Mouse (Mus musculus): ENCODE results near the gene Akap1.

The Akap1 gene

DNA sequence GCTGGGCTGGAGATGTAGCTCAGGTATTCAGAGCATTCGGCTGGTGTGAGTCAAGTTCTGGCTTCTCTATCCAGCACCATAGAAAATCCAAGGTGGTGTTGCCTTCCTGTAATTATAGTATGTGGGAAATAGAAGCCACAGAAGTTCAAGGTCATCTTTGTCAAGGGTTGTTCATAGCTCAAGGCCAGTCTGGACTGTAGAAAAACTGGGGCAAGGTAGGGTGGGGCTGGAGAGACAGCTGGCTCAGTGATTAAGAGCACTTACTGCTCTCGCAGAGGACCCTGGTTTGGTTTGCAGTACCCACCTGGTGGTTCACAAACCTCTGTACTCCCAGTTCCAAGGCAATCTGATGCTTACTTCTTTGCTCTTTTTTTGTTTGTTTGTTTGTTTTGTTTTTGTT, 24.6 kb upstream of the Akap1 start:
- in situ Hi-C loops (cut with MboI; ENCODE audit: unreplicated experiment in 2 of 2): no loop called here

DNA sequence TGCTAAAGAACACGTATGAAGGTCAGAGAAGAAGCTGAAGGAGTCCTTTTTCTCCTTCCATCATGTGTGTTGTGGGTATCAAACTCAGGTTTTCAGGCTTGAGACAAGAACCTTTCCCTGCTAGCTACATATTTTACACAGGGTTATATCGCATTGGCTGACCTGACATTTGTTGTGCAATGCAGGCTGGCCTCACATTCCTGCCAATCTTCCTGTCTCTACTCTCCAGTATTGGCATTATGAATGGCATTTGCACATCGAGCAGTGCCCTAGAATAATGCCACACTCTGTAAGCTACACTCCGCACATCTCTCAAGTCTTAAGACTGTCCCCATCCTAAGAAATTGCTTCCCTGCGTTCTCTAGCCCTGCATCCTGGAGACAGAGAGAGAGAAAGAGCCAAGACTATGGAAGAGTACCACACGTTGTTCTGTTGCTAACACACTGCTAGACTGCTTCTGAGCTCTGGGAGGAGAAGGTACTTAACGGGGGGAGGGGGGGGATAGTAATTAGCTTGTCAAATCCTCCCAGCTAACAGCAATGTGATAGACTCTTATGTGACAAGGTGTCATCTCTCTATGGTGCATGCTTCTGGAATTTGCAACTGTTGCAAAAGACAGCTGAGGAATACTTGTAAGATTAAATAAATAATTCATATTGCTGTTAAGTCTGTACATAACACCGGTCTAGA, 20.1 kb upstream of the Akap1 start:
- in situ Hi-C loops (cut with MboI; ENCODE audit: unreplicated experiment in 2 of 2): no loop called here

DNA sequence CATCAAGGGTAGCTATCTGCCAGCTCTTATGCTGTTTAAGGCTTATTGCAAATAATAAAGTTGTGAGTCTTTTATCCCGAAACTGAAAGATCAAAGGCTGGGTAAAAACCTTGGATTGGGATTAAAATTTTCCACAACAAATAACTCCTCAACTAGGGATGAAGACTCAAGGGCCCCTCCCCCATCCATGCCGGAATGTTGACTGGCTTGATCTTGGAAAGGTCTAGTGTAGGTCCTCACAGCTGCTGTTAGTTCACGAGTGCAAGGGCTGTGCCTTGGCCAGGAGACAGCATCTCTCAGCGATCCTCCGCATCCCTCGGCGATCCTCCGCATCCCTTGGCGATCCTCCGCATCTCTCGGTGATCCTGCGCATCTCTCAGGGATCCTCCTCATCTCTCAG, 13.6 kb upstream of the Akap1 start:
- in situ Hi-C loops (cut with MboI; ENCODE audit: unreplicated experiment in 2 of 2): no loop called here

DNA sequence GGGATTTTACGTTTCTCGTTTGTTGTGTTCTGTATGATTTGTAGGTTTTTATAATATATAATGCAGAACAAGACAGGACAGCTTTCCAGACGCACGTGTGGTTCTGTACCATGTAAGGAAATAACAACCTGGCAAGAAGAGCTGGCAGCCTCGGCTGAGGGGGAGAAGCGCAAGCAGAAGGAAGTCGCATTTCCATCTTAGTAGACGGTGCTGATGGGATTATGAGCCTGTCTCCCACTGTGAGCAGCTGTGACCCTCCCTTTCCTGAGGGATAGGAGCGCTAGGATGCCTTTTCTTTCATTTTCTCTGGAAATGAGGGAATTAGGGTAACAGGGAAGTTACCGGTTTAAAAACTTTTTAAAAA, 9.3 kb upstream of the Akap1 start:
- in situ Hi-C loops (cut with MboI; ENCODE audit: unreplicated experiment in 2 of 2): no loop called here

DNA sequence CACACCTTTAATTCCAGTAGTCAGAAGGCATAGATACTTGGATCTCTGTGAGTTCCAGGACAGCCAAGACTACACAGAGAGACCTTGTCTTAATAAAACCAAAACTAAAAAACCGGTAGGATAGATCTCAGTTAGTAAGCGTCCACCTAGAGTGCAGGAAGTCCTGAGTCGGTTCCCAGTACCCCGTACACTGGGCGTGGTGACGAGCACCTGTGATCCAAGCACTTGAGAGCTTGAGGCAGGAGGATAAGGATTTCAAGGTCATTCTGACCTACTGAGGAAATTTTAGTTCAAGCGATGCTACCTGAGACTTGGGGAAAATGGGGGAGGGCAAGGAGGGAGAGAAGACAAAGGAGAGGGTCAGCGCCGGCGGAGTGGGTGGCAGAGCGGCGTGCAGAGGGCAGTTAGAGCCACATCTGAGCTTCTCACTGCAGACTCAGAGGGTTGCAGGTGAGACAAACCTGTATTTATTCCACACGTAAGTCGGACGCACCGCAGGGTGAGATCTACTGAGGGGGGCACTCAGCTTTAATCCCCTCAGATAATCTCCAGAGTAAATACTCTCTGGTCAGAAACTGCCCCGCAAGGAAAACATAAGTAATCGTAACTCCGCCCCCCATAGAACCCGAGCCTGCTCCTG, 8.8 kb upstream of the Akap1 start:
- in situ Hi-C loops (cut with MboI; ENCODE audit: unreplicated experiment in 2 of 2): no loop called here

DNA sequence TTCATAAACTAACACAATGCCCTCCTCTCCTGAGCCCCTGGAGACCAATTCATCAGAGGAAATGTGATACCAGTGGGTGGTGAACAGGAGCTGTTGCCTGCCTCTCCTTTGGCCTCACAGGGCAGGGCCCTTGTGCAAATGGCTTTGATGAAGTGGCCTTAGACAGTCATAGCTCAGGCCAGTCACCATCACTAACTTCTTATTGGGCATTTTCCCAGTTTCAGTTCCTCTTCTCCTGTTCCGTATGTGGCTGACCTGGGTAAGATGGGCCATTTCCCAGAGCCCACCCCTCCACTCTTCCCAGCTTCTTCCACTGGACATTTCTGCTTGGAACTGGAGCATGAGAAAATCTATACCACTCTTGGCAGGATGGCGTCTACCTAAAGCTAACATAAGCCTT, 5.1 kb upstream of the Akap1 start:
- in situ Hi-C loops (cut with MboI; ENCODE audit: unreplicated experiment in 2 of 2): loop anchor here in 1 of 2 experiments (10.0 kb wide), 2 partner anchors 55 to 85 kb away; partner anchors contain the start of gene Scpep1

DNA sequence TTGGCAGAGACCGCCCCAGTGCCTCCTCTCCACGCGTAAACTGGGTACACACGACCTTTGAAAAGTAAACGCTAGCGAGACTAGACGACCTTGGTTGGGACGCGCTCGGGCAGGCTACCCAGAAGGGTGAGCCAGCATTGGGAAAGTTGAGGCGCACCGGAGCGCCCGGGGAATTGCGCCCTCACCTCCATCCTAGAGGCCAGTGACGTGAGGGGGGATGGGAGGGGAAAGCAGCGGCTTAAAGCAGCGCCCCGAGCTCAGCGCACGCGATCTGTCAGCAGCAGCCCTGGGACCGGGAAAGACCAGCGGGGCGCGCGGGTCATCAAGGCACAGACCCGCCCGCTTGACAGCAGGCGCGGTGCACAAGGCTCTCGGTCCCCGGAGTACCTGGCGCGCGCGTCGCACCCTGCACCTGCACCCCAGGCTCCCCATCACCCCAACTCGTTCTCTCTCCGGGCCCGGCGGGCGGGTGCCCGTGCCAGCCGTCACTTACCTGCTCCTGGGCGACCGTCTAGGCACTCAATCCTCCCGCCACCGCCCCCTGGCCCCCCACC, 405 bp downstream of the Akap1 start:
- in situ Hi-C loops (cut with MboI; ENCODE audit: unreplicated experiment in 2 of 2): loop anchor here in 1 of 2 experiments (10.0 kb wide), 2 partner anchors 61 to 91 kb away; partner anchors contain the start of gene Scpep1

DNA sequence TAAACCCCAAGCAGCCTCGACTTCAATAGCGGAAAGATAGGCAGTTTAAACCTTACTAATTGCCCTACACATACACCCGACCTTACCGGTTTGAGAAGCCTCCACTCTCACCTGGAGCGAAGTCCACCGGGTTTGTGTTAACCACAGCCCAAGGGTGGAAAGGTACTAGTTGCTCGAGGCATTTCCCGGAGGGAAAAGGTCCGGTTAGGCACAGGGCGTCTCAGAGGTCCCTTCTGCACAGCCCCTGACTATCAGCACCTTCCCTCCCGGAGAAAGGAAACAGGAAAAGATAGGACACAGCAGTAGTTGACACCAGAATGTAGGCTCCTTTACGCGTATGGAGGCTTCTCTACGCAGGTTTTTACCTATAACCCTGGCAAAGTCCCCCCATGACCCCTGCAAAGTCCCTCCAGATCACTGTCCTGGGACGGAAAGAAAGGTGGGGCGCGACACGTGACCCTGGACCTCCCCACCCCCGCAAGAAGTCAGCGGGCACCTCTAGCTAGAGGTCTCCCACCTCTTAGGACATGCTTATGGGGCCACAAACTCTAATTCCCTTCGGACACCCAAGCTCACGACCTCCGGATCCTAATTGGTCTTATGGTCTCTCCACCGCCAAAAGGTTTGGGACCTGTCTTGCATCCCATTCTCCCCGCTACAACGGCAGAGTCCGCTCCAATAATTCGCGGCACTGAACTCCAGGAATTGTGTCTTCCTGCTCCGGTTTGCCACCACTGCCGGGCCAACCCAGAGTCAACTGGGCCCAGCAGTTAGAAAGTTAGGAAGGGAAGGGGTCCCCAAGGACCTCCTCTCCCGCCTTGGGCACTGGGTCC, 1.1 kb downstream of the Akap1 start:
- in situ Hi-C loops (cut with MboI; ENCODE audit: unreplicated experiment in 2 of 2): loop anchor here in 1 of 2 experiments (10.0 kb wide), 2 partner anchors 62 to 92 kb away; partner anchors contain the start of gene Scpep1

DNA sequence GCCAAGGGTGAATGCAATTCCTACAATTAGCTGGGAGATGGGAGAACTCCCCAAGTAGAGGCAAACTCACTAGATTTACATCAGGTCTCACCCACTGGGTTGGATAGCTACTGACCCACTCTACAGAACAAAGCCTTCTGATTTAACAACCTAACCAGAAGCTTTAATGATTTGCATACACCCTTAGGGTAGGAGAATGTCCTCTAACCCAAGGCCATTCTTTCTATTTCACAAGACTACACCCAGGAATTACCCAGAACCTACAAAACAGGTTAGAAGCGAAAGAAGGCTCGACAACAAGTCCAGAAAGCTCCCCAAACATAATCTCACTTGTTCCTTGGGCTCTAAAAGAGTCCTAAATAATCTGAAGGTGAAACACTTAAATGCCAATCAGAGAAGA, 2.0 kb downstream of the Akap1 start:
- in situ Hi-C loops (cut with MboI; ENCODE audit: unreplicated experiment in 2 of 2): loop anchor here in 1 of 2 experiments (10.0 kb wide), 2 partner anchors 62 to 92 kb away; partner anchors contain the start of gene Scpep1

DNA sequence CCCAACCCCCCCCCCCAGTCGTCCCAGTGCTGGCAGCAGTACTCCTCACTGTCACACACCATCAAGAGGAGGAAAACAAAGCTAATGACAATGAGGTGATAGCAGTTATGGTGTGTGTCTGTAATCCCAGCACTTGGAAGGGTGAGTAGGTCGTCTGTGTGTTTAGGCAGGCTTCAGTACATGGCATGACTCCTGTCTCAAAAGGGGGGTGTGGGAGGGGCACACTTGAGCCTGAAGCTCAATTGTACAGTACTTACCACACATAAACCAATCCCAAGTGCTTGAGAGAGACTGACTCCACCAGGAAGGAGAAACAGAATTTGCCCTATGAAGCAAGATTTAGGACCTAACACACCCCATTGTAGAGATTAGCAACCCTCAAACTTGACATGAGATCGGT, 3.3 kb downstream of the Akap1 start:
- in situ Hi-C loops (cut with MboI; ENCODE audit: unreplicated experiment in 2 of 2): loop anchor here in 1 of 2 experiments (10.0 kb wide), 2 partner anchors 64 to 94 kb away; partner anchors contain the start of gene Scpep1

DNA sequence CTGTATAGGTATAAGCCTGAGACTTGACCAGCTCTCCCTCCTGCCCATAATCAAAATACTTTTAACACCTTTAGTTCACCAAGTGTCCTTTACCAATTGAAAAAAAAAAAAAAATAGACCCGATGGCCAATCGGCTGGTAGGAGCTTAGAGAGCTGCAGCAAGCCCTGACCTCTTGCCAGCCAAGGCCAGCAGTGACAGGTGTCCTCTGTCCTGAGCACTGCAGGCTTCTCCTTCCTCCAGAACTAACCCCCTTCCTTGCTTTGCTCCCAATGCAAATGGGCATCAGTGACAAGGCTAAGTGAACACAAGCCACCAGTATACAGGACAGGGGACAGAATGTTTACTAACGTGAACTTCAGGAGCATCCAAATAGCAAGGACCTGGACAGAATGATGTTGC, 3.7 kb downstream of the Akap1 start:
- in situ Hi-C loops (cut with MboI; ENCODE audit: unreplicated experiment in 2 of 2): loop anchor here in 1 of 2 experiments (10.0 kb wide), 2 partner anchors 64 to 94 kb away; partner anchors contain the start of gene Scpep1

DNA sequence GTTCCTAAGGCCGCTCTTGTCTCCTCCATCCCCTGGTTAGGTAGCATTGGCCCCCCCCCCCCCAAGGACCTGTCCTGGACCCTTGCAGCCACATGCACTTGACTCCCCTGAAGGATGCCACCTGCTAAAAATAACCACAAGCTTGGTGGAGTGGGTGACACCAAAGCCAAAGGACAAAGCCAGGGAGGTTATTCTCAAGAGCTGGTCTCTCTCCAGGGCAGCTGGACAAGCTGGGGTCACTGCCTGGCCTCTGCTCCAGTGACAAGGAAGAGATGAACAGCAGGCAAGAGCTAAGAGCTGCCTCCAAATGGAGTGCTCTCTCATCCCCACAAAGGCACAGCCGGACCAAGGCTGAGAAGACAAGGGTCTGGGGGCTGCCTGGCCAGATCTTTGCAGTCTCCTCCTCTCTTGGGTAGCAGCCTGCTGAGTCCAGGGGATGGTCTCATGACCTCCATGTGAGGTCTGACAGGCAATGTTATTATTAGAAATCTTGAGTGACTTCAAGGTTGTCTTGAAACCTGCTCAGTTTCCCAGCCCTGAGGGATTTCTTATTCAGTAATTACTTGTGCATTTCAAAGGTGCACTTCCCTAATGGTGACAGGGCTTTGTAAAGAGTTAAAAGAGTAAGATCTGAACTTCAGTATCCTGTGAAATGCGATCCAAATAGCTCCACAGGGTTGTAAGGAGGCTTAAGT, 6.9 kb downstream of the Akap1 start:
- in situ Hi-C loops (cut with MboI; ENCODE audit: unreplicated experiment in 2 of 2): no loop called here

DNA sequence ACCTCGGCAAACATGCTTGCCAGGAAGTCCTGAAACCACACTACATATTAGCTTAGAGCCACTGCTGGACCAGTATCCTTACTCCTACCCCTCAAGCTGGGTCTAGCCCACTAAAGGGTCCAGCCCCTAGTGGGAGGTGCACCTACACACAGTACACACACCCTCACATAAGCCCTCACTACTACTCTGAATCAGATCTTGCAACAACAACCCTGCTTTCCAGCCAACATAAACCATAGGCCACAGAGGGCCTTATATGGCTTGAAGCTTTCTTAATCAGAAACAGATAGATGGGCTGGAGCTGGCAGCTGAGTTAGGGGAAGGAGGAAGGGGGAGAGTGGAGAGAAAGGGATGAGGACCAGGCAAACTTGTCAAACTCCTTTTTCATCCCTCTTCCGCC, 8.0 kb downstream of the Akap1 start:
- in situ Hi-C loops (cut with MboI; ENCODE audit: unreplicated experiment in 2 of 2): no loop called here

DNA sequence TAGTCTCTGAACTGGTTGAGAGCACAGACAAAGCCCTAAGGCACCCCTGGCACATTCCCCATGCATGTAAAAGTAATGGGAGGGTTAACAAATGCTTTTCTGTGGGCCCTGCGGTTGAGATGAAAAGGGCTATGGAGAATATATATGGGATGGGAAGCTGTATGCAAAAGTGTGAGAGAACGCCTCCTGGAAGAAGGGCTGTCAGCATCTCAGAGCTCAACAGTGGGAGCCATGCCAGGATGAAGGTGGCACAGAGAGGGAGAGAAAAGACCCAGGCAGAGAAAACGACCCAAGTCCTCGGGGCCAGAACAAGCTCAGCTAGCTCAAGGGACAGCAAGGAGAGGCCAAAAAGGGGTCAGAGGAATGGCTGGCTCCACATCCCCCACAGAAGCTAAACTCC, 8.6 kb downstream of the Akap1 start:
- in situ Hi-C loops (cut with MboI; ENCODE audit: unreplicated experiment in 2 of 2): no loop called here

DNA sequence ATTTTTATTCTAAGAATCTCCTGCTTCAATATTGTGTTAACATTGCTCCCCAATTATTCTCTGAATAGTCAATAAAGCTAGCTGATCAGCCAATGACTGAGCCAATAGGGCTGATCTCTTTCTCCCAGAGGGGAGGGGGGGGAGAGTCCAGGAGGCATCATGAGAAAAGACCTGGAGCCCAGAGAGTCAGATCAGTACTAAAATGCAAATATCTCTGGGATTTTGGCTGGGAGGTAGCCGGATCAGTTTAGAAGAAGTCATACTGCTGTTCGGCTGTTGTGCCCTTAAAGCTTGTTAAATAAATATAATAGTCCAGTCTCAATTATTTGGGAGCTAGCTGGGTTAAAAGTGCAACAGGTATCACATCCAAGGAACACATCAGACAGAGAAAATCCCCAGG, 10.8 kb downstream of the Akap1 start:
- in situ Hi-C loops (cut with MboI; ENCODE audit: unreplicated experiment in 2 of 2): no loop called here

DNA sequence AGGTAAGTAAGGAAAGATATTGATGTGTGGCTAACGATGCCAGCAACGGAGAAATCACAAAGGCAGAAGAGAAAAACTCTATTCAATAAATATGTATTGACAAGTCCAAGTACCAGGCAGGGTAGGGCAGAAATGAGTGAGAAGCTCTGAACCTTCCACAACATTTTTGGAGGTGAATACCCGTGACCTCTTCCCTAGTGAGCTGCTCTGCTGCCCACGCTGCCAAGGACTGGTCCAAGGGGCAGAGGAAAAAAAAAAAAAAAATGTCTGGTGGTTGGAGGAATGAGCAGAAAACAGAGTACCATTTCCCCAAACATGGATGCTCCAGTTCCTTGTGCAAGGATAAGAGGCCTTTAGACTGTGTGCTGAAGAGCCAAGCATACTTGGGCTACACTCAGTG, 11.6 kb downstream of the Akap1 start:
- in situ Hi-C loops (cut with MboI; ENCODE audit: unreplicated experiment in 2 of 2): no loop called here

DNA sequence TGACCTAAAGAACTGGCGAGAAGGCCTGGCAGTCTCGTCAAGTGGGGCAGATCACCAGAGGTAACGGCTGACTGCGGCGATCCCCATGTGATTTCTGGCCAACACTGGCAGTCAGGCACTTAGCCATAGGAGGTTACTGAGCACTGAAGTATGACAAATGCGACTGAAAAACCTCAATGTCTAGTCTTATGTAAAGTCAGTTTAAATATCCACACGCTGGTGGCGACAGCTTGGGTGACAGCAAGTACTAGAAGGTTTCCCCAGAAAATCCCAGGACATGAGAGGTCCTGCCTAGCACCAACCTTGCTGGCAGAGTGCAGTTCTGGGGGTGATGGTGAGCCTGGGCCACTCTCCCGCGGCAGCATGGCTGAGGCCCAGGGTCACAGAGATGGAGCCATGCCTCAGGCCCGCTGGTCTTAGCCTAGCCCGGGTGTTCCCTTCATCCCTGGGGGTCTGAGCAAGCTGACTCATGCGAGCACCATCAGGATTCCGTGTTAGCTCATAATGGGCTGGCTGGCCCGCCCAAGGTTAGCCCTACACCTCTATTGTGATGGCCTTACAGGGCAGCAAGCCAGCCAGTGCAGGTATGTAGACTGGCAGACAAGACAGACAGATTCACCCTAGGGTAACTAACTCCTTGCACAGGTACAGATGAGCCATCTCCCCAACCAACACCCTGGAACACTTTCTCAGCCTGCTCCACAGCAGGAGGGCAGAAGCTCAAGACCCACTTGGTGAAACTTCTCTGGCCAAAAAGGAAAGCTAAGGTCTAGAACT, 13.1 kb downstream of the Akap1 start:
- in situ Hi-C loops (cut with MboI; ENCODE audit: unreplicated experiment in 2 of 2): no loop called here

DNA sequence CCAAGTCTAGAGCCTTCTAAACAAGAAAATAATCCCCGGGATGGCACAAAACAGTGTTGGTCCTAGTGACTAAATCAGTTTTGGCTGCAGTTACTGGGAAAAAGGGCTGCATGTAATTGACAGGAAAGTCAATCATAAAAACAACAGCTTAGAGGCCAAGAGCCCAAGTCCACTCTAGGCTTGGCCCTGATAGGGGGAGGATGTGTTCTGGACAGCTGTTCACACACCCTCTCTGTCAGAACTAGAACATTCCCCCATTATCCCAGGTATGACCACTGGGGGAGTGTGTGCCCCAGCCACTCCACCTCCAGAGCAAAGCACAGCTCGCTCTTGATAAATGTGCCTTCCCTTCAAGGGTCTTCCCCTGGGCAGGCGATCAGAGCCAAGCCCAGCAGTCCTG, 14.7 kb downstream of the Akap1 start:
- in situ Hi-C loops (cut with MboI; ENCODE audit: unreplicated experiment in 2 of 2): loop anchor here in 1 of 2 experiments (10.0 to 25.0 kb wide), 2 partner anchors 105 to 787 kb away; partner anchors contain the start of genes Scpep1 and Vezf1

DNA sequence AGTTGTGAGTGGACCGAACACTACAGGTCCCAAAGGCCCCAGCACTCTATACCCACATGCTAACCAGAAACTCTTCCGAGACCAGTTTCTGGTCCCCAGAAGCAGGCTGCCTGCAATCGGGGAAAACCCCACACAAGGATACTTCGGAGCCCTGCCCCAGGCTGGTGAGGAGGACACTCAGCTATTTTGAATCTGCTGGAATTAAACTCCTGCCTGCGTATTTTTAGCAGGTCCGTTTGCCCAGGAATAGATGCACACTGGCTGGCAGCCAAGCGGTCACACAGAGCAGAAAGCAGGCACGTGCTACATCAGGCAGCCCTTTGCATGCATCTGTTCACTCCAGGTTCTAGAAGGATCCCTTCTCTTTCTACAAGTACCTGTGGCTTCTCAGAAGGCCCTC, 15.1 kb downstream of the Akap1 start:
- in situ Hi-C loops (cut with MboI; ENCODE audit: unreplicated experiment in 2 of 2): loop anchor here in 1 of 2 experiments (10.0 to 25.0 kb wide), 2 partner anchors 106 to 787 kb away; partner anchors contain the start of genes Scpep1 and Vezf1
